In the genomic region with DNA sequence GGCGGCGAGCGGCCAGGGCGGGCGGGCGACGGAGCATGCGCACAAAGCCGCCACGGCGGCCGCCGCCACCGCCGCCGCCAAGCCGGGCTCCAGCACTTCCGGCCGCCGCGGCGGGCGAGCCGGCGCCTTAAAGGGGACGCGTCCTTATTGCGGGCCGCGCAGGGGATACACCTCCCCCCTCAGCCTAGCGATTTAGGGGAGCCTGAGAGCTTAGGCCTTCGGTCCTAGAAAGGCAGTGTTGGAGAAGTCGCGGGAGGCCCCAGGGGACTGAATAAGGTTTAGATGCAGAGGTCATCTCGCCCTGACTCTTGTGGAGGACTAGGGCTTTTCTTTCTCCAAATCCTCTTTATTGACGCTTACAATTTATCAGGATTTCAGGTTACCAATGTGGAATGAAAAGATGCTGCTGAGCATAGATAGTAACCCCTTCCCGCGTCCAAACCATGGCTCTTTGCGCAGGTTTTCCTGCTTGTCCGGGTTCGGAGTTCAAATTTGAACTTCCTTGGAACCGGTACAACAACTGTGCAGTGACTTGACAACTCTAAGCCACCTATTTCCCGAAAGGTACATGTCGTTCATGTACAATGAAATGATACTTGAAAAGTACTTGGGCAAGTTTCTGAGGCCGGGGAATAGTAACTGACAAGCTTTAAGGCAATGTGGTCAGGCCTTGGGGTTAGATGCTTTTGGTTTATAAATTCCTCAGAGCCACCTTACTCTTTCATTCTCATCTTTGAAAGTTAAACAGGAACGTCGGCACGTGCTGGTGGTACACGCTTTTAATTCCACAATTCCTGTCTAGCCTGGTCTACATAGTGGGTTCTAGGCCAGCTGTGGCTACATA, we compare ENCODE assay signal across 7 mouse cellular contexts. TPM values are rescaled to one million over a fixed set of nuclear protein-coding genes. Genes with fewer than 3 reads are reported as not detected.
A peak's percentile ranks its signal among the peaks of the same experiment; 100 is the strongest.
DNase-seq lines count a peak whose midpoint lies in the region; ATAC-seq lines count a peak whose summit lies in the region.

A gene (minus strand): TSS at position 89 of the 844 bp plus-strand sequence.

- H3K4me3 ChIP-seq in intestine, embryonic 14.5 days (ENCODE audit: low read depth, low read length): peak within 1 kb of the TSS; percentile 79
- H3K4me3 ChIP-seq in midbrain, embryonic 10.5 days: peak within 1 kb of the TSS; percentile 76

- peak within 1 kb of the TSS; percentile 92 for H3K9ac ChIP-seq in intestine, embryonic 14.5 days (ENCODE audit: low read length)

- H3K9me3 ChIP-seq in intestine, embryonic 14.5 days (ENCODE audit: control insufficient read depth, low read length): no peaks in the 10 kb centered on the region
- H3K9me3 ChIP-seq in midbrain, embryonic 10.5 days (replicated peaks): no peaks in the 10 kb centered on the region

- peak; percentile 89 for ATAC-seq in intestine, embryonic 14.5 days (replicated peaks; ENCODE audit: low FRiP score, low TSS enrichment, low read depth)

- intact Hi-C loops in gastrocnemius, postnatal 36 days (cut with DNase I): loop anchor here (2.0 kb wide), 1 partner anchor 49 kb away; a partner anchor contains a TSS
- intact Hi-C loops in left cerebral cortex, postnatal 36 days (cut with DNase I): loop anchor here (2.0 kb wide), 1 partner anchor 51 kb away; no protein-coding TSS in a partner anchor

- H3K27me3 ChIP-seq in intestine, embryonic 14.5 days (replicated peaks; ENCODE audit: control insufficient read depth, insufficient read depth, low read length): no peaks in the 10 kb centered on the region
- no peaks in the 10 kb centered on the region for H3K27me3 ChIP-seq in midbrain, embryonic 10.5 days (ENCODE audit: low read depth, poor library complexity, severe bottlenecking)

- DNase-seq in adrenal gland, adult (ENCODE audit: inconsistent age in 2 of 2, low spot score in 1 of 2): peak; percentile 84 to 91
- DNase-seq in embryo, embryonic 10.5 days (ENCODE audit: low spot score): peak; percentile 89
- peak; percentile 55 to 65 for DNase-seq in gastrocnemius, postnatal 36 days
- DNase-seq in intestine, embryonic 14.5 days (ENCODE audit: low spot score): peak; percentile 80
- peak; percentile 72 to 83 for DNase-seq in left cerebral cortex, postnatal 36 days (ENCODE audit: low spot score in 2 of 2)
- DNase-seq in midbrain, embryonic 10.5 days (ENCODE audit: low spot score): peak; percentile 82
- peak; percentile 78 for DNase-seq in right cerebral cortex, postnatal 4 days

- H3K4me2 ChIP-seq in intestine, embryonic 14.5 days (ENCODE audit: low read length): peak within 1 kb of the TSS; percentile 94

- H3K36me3 ChIP-seq in intestine, embryonic 14.5 days (ENCODE audit: control insufficient read depth, insufficient read depth, low read length): no peaks in the 10 kb centered on the region
- H3K36me3 ChIP-seq in midbrain, embryonic 10.5 days: 0 out of 2 replicates have a peak, but pooled peaks cover 5% of the 10 kb centered on the region

- H3K27ac ChIP-seq in intestine, embryonic 14.5 days (ENCODE audit: low read depth): peak within 1 kb of the TSS; percentile 93
- peak within 1 kb of the TSS; percentile 99 for H3K27ac ChIP-seq in midbrain, embryonic 10.5 days (replicated peaks)

- WGBS in intestine, embryonic 14.5 days: 11% methylated on average over 47 of the region's 49 CpGs
- 14% methylated on average over 49 of the region's 49 CpGs for WGBS in midbrain, embryonic 10.5 days

- peaks cover 4% of the 10 kb centered on the region; the same call in 1 of the 2 replicates for H3K4me1 ChIP-seq in intestine, embryonic 14.5 days (replicated peaks; ENCODE audit: control insufficient read depth, insufficient read depth, low read length)
- peaks cover 30% of the 10 kb centered on the region for H3K4me1 ChIP-seq in midbrain, embryonic 10.5 days

RNA-seq across cellular contexts. Expression of the gene that starts here (rescaled TPM):
- 1 to 10 TPM; 6.9 to 8.6 TPM for total RNA-seq in gastrocnemius, postnatal 36 days (2021)
- 31.6 and 36.0 TPM in 2 replicates for polyA plus RNA-seq in intestine, embryonic 14.5 days (2014; fragmentation: Nextera tagmentation; extraction: Ambion mirVana)
- total RNA-seq in left cerebral cortex, postnatal 36 days (2021): 10 to 100 TPM; 20.7 to 25.2 TPM
- polyA plus RNA-seq in midbrain, embryonic 10.5 days (2016; fragmentation: Nextera tagmentation; extraction: Ambion mirVana): 45.9 and 49.3 TPM in 2 replicates

Comparison
In these comparisons a context has a peak if more than half of its experiments do, and no peak if none do; other contexts are left out.
1. Peak in every context shown above with its lines: DNase-seq, ATAC-seq, H3K4me3 ChIP-seq and H3K27ac ChIP-seq.